Mouse (Mus musculus): ENCODE measurements around the gene Galnt9. TPM values are rescaled to one million over a fixed set of nuclear protein-coding genes. Genes with fewer than 3 reads are reported as not detected.
A peak's percentile ranks its signal among the peaks of the same experiment; 100 is the strongest.

Galnt9 gene
- polyA plus RNA-seq, 1 experiment from 2014 or later = 0.50 TPM

GRCm38 (mm10) chr5:110652719-110653648 lies 108.8 kb downstream of the Galnt9 start, which contains the start of the genes Noc4l and Ddx51:
Noc4l (minus strand) TSS chr5:110653417.
Ddx51 (plus strand) TSS chr5:110653451.
- WGBS = under 1% methylated on average over 87 of the region's 91 CpGs
- no peak within 1 kb of the TSS for H3K27ac ChIP-seq (replicated peaks; ENCODE audit: low read depth, low read length)
- peaks cover 12% of the 10 kb centered on the region for H3K36me3 ChIP-seq (replicated peaks; ENCODE audit: control insufficient read depth, insufficient read depth, low read depth, low read length)
- H3K4me1 ChIP-seq (ENCODE audit: control insufficient read depth, insufficient read depth, low read length) = no peaks in the 10 kb centered on the region; the same call in 1 of the 2 replicates
- peak within 1 kb of the TSS; percentile 90 for H3K4me3 ChIP-seq (ENCODE audit: low read depth, low read length)
- ATAC-seq (replicated peaks; ENCODE audit: insufficient number of reproducible peaks, low FRiP score, low TSS enrichment, low read depth) (peak; percentile 73), DNase-seq (ENCODE audit: low spot score) (peak; percentile 98)
- no peaks in the 10 kb centered on the region for H3K27me3 ChIP-seq (ENCODE audit: control insufficient read depth, insufficient read depth, low read length)
- peak within 1 kb of the TSS; percentile 87 for H3K9ac ChIP-seq (replicated peaks; ENCODE audit: low read length)
- H3K9me3 ChIP-seq (replicated peaks; ENCODE audit: control insufficient read depth, low read length) = no peaks in the 10 kb centered on the region
- H3K4me2 ChIP-seq (ENCODE audit: low read depth, low read length) = peak within 1 kb of the TSS; percentile 88

- peak; percentile 46; the same call in 1 of the 2 replicates for ATAC-seq (replicated peaks; ENCODE audit: insufficient number of reproducible peaks, low FRiP score, low TSS enrichment, low read depth)
- peaks cover 12% of the 10 kb centered on the region for H3K36me3 ChIP-seq (replicated peaks; ENCODE audit: control insufficient read depth, insufficient read depth, low read depth, low read length)
- H3K4me3 ChIP-seq (ENCODE audit: low read depth, low read length) = peak overlapping the region; percentile 90
- H3K4me2 ChIP-seq (ENCODE audit: low read depth, low read length) = peak overlapping the region; percentile 87
- peak overlapping the region; percentile 87 for H3K9ac ChIP-seq (replicated peaks; ENCODE audit: low read length)
- H3K27ac ChIP-seq (replicated peaks; ENCODE audit: low read depth, low read length) = no peak overlapping the region
- H3K9me3 ChIP-seq (replicated peaks; ENCODE audit: control insufficient read depth, low read length) = no peaks in the 10 kb centered on the region
- 2% methylated on average over 37 of the region's 37 CpGs for WGBS
- no peak for DNase-seq (ENCODE audit: low spot score)
- H3K27me3 ChIP-seq (ENCODE audit: control insufficient read depth, insufficient read depth, low read length) = no peaks in the 10 kb centered on the region
- no peaks in the 10 kb centered on the region; the same call in 1 of the 2 replicates for H3K4me1 ChIP-seq (ENCODE audit: control insufficient read depth, insufficient read depth, low read length)
Measured at GRCm38 (mm10) chr5:110653686-110654085, 109.5 kb downstream of the Galnt9 start.

- no peak overlapping the region for H3K27ac ChIP-seq (replicated peaks; ENCODE audit: low read depth, low read length)
- peaks cover 17% of the 10 kb centered on the region for H3K36me3 ChIP-seq (replicated peaks; ENCODE audit: control insufficient read depth, insufficient read depth, low read depth, low read length)
- ATAC-seq (replicated peaks; ENCODE audit: insufficient number of reproducible peaks, low FRiP score, low TSS enrichment, low read depth) = no peak
Measured at GRCm38 (mm10) chr5:110659682-110660081, 115.5 kb downstream of the Galnt9 start.

GRCm38 (mm10) chr5:110664041-110664440 lies 119.9 kb downstream of the Galnt9 start:
- no peak overlapping the region for H3K9ac ChIP-seq (replicated peaks; ENCODE audit: low read length)
- no peak overlapping the region for H3K27ac ChIP-seq (replicated peaks; ENCODE audit: low read depth, low read length)
- no peaks in the 10 kb centered on the region for H3K27me3 ChIP-seq (ENCODE audit: control insufficient read depth, insufficient read depth, low read length)
- peaks cover 19% of the 10 kb centered on the region for H3K36me3 ChIP-seq (replicated peaks; ENCODE audit: control insufficient read depth, insufficient read depth, low read depth, low read length)
- no peak overlapping the region for H3K4me2 ChIP-seq (ENCODE audit: low read depth, low read length)
- ATAC-seq (replicated peaks; ENCODE audit: insufficient number of reproducible peaks, low FRiP score, low TSS enrichment, low read depth) = no peak
- no peak for DNase-seq (ENCODE audit: low spot score)
- no peaks in the 10 kb centered on the region for H3K4me1 ChIP-seq (ENCODE audit: control insufficient read depth, insufficient read depth, low read length)
- 88% methylated on average over 2 of the region's 2 CpGs for WGBS
- no peak overlapping the region for H3K4me3 ChIP-seq (ENCODE audit: low read depth, low read length)
- no peaks in the 10 kb centered on the region for H3K9me3 ChIP-seq (replicated peaks; ENCODE audit: control insufficient read depth, low read length)

More at GRCm38 (mm10) chr5:110659682-110660081, 115.5 kb downstream of the Galnt9 start:
- H3K9me3 ChIP-seq (replicated peaks; ENCODE audit: control insufficient read depth, low read length) = no peaks in the 10 kb centered on the region
- H3K9ac ChIP-seq (replicated peaks; ENCODE audit: low read length) = no peak overlapping the region
- no peaks in the 10 kb centered on the region for H3K27me3 ChIP-seq (ENCODE audit: control insufficient read depth, insufficient read depth, low read length)
- H3K4me3 ChIP-seq (ENCODE audit: low read depth, low read length) = no peak overlapping the region
- H3K4me2 ChIP-seq (ENCODE audit: low read depth, low read length) = no peak overlapping the region
- DNase-seq (ENCODE audit: low spot score) = no peak
- no peaks in the 10 kb centered on the region for H3K4me1 ChIP-seq (ENCODE audit: control insufficient read depth, insufficient read depth, low read length)

GRCm38 (mm10) chr5:110664750-110665269 lies 120.7 kb downstream of the Galnt9 start:
- H3K27ac ChIP-seq (replicated peaks; ENCODE audit: low read depth, low read length) = no peak overlapping the region
- no peak overlapping the region for H3K4me3 ChIP-seq (ENCODE audit: low read depth, low read length)
- WGBS = 89% methylated on average over 2 of the region's 2 CpGs
- no peaks in the 10 kb centered on the region for H3K9me3 ChIP-seq (replicated peaks; ENCODE audit: control insufficient read depth, low read length)
- H3K4me1 ChIP-seq (ENCODE audit: control insufficient read depth, insufficient read depth, low read length) = no peaks in the 10 kb centered on the region
- peaks cover 19% of the 10 kb centered on the region for H3K36me3 ChIP-seq (replicated peaks; ENCODE audit: control insufficient read depth, insufficient read depth, low read depth, low read length)
- no peak overlapping the region for H3K4me2 ChIP-seq (ENCODE audit: low read depth, low read length)
- DNase-seq (ENCODE audit: low spot score) (no peak), ATAC-seq (replicated peaks; ENCODE audit: insufficient number of reproducible peaks, low FRiP score, low TSS enrichment, low read depth) (no peak)
- no peak overlapping the region for H3K9ac ChIP-seq (replicated peaks; ENCODE audit: low read length)
- H3K27me3 ChIP-seq (ENCODE audit: control insufficient read depth, insufficient read depth, low read length) = no peaks in the 10 kb centered on the region

GRCm38 (mm10) chr5:110665486-110666121 lies 121.4 kb downstream of the Galnt9 start:
- ATAC-seq (replicated peaks; ENCODE audit: insufficient number of reproducible peaks, low FRiP score, low TSS enrichment, low read depth) = no peak
- Histone ChIP-seq H3K4me1 (ENCODE audit: control insufficient read depth, insufficient read depth, low read length) (no peaks in the 10 kb centered on the region), H3K9ac (replicated peaks; ENCODE audit: low read length) (no peak overlapping the region), H3K4me2 (ENCODE audit: low read depth, low read length) (no peak overlapping the region), H3K4me3 (ENCODE audit: low read depth, low read length) (no peak overlapping the region), H3K9me3 (replicated peaks; ENCODE audit: control insufficient read depth, low read length) (no peaks in the 10 kb centered on the region), H3K27me3 (ENCODE audit: control insufficient read depth, insufficient read depth, low read length) (no peaks in the 10 kb centered on the region), H3K36me3 (replicated peaks; ENCODE audit: control insufficient read depth, insufficient read depth, low read depth, low read length) (peaks cover 22% of the 10 kb centered on the region), H3K27ac (replicated peaks; ENCODE audit: low read depth, low read length) (no peak overlapping the region)
- DNase-seq (ENCODE audit: low spot score) = no peak
- 71% methylated on average over 6 of the region's 6 CpGs for WGBS

Measured in embryonic facial prominence, embryonic 11.5 days (tissue).